Mouse (Mus musculus): ENCODE measurements at regions not wholly inside any gene's neighbourhood (a gene's known extent, or its start where the extent isn't known, plus 50 kb on each side); places are given as distances from the start of the nearest gene placed in this dataset.

- no peaks in the 10 kb centered on the region for H3K4me1 ChIP-seq (replicated peaks; ENCODE audit: control insufficient read depth, insufficient read depth, low read length)
- H3K9ac ChIP-seq (ENCODE audit: low read depth, low read length) = no peak overlapping the region
- 88% methylated on average over 8 of the region's 8 CpGs for whole genome bisulfite sequencing
- H3K9me3 ChIP-seq (ENCODE audit: control insufficient read depth, low read length) = no peaks in the 10 kb centered on the region
- H3K36me3 ChIP-seq (ENCODE audit: control insufficient read depth, insufficient read depth, low read length) = no peaks in the 10 kb centered on the region
- H3K4me3 ChIP-seq (ENCODE audit: low read depth, low read length) = no peak overlapping the region
- H3K27me3 ChIP-seq (replicated peaks; ENCODE audit: control insufficient read depth, insufficient read depth, low read length) = no peaks in the 10 kb centered on the region
- H3K27ac ChIP-seq (ENCODE audit: low read depth, low read length) = no peak overlapping the region
- H3K4me2 ChIP-seq = no peak overlapping the region
- DNase-seq (ENCODE audit: low spot score) (no peak), ATAC-seq (replicated peaks; ENCODE audit: low FRiP score) (no peak)
Measured at GRCm38 (mm10) chr7:36829710-36830109, 131.8 kb downstream of the Tshz3 start.

- no peaks in the 10 kb centered on the region for H3K4me1 ChIP-seq (replicated peaks; ENCODE audit: control insufficient read depth, insufficient read depth, low read length)
- ATAC-seq (replicated peaks; ENCODE audit: low FRiP score) (no peak), DNase-seq (ENCODE audit: low spot score) (no peak)
- H3K36me3 ChIP-seq (ENCODE audit: control insufficient read depth, insufficient read depth, low read length) = no peaks in the 10 kb centered on the region
- no peak overlapping the region for H3K4me2 ChIP-seq
- H3K9ac ChIP-seq (ENCODE audit: low read depth, low read length) = no peak overlapping the region
- no peak overlapping the region for H3K4me3 ChIP-seq (ENCODE audit: low read depth, low read length)
- 62% methylated on average over 2 of the region's 2 CpGs for WGBS
- no peaks in the 10 kb centered on the region for H3K27me3 ChIP-seq (replicated peaks; ENCODE audit: control insufficient read depth, insufficient read depth, low read length)
- H3K27ac ChIP-seq (ENCODE audit: low read depth, low read length) = no peak overlapping the region
- H3K9me3 ChIP-seq (ENCODE audit: control insufficient read depth, low read length) = no peaks in the 10 kb centered on the region
Measured at GRCm38 (mm10) chr7:36830155-36830554, 132.2 kb downstream of the Tshz3 start.

GRCm38 (mm10) chr7:36848279-36848678 lies 150.4 kb downstream of the Tshz3 start:
- Histone ChIP-seq H3K4me1 (replicated peaks; ENCODE audit: control insufficient read depth, insufficient read depth, low read length) (no peaks in the 10 kb centered on the region), H3K4me3 (ENCODE audit: low read depth, low read length) (no peak overlapping the region), H3K27me3 (replicated peaks; ENCODE audit: control insufficient read depth, insufficient read depth, low read length) (no peaks in the 10 kb centered on the region), H3K9me3 (ENCODE audit: control insufficient read depth, low read length) (no peaks in the 10 kb centered on the region), H3K9ac (ENCODE audit: low read depth, low read length) (no peak overlapping the region), H3K27ac (ENCODE audit: low read depth, low read length) (no peak overlapping the region), H3K36me3 (ENCODE audit: control insufficient read depth, insufficient read depth, low read length) (no peaks in the 10 kb centered on the region), H3K4me2 (no peak overlapping the region)
- 70% methylated on average over 2 of the region's 2 CpGs for WGBS
- ATAC-seq (replicated peaks; ENCODE audit: low FRiP score) = no peak
- no peak for DNase-seq (ENCODE audit: low spot score)

DNA sequence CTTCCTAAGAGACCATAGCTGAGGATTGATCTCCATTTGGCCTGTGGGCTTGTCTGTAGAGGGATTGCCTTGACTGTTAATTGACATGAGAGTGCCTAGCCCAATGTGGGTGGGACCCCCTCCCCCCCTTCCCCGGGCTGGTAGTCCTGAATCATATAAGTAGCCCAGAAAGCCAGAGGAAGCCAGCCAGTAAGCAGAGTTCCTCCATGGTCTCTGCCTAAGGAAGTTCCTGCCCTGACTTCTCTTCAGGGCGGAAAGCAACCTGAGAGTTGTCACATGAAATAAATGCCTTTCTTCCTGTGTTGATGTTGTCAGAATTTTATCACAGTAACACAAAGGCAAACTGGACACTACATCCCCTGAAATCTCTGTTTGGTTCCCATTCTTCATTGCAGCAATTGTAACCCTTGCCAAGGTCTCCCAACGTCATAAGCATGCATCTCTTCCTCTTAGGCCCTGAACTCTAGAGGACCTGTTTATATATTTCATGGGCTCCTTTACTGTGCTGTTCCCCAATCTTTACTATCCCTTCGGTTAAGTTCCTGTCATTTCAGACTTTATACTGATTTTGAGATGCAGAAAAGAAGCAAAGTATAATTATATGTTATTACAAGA lies 153.5 kb downstream of the Tshz3 start:
- no peak for DNase-seq (ENCODE audit: low spot score)
- Histone ChIP-seq H3K27me3 (replicated peaks; ENCODE audit: control insufficient read depth, insufficient read depth, low read length) (no peaks in the 10 kb centered on the region), H3K4me1 (replicated peaks; ENCODE audit: control insufficient read depth, insufficient read depth, low read length) (no peaks in the 10 kb centered on the region), H3K27ac (ENCODE audit: low read depth, low read length) (no peak overlapping the region), H3K4me2 (no peak overlapping the region), H3K9ac (ENCODE audit: low read depth, low read length) (no peak overlapping the region), H3K4me3 (ENCODE audit: low read depth, low read length) (no peak overlapping the region), H3K36me3 (ENCODE audit: control insufficient read depth, insufficient read depth, low read length) (no peaks in the 10 kb centered on the region), H3K9me3 (ENCODE audit: control insufficient read depth, low read length) (no peaks in the 10 kb centered on the region)
- WGBS = 61% methylated on average over 4 of the region's 4 CpGs
- ATAC-seq (replicated peaks; ENCODE audit: low FRiP score) = no peak

DNA sequence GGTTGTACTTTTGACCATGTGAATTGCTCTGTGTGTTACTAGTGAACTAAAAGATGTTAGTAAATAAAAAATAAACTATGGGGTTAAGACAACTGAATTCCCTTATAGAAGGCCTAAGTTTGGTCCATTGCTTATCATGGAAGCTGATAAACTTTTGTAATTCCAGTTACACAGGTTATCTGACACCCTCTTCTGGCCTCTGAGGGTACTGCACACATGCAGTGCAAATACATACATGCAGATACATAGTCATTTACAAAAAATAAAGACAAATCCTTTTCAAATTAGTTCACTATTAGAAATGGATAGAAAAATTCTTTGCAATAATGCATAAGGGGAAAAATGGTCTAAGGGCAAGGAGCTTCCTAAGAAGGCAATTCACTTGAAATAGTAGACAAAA lies 156.4 kb downstream of the Tshz3 start:
- Histone ChIP-seq H3K4me2 (no peak overlapping the region), H3K4me3 (ENCODE audit: low read depth, low read length) (no peak overlapping the region), H3K9ac (ENCODE audit: low read depth, low read length) (no peak overlapping the region), H3K36me3 (ENCODE audit: control insufficient read depth, insufficient read depth, low read length) (no peaks in the 10 kb centered on the region), H3K4me1 (replicated peaks; ENCODE audit: control insufficient read depth, insufficient read depth, low read length) (no peaks in the 10 kb centered on the region), H3K27me3 (replicated peaks; ENCODE audit: control insufficient read depth, insufficient read depth, low read length) (no peaks in the 10 kb centered on the region), H3K9me3 (ENCODE audit: control insufficient read depth, low read length) (no peaks in the 10 kb centered on the region), H3K27ac (ENCODE audit: low read depth, low read length) (no peak overlapping the region)
- no peak for DNase-seq (ENCODE audit: low spot score)
- no peak for ATAC-seq (replicated peaks; ENCODE audit: low FRiP score)

DNA sequence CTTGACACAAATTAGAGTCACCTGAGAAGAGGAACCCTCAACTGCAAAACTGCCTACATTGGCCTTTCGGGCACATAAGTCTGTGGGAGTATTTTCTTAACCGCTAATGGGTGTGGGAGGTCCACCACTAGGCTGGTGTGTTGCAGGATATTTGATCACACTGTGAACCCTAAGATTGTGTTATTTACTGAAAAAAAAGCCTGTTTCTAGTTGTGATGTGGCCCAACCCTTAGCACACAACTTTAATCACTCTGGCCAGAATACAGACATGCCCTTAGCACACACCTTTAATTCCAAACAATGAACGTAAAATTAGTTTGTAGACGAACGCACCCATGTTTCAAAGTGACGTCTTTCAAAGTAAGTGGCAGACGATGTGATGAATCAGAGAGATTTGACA lies 161.5 kb downstream of the Tshz3 start:
- Histone ChIP-seq H3K9me3 (ENCODE audit: control insufficient read depth, low read length) (no peaks in the 10 kb centered on the region), H3K27ac (ENCODE audit: low read depth, low read length) (no peak overlapping the region), H3K4me1 (replicated peaks; ENCODE audit: control insufficient read depth, insufficient read depth, low read length) (no peaks in the 10 kb centered on the region), H3K4me2 (no peak overlapping the region), H3K4me3 (ENCODE audit: low read depth, low read length) (no peak overlapping the region), H3K36me3 (ENCODE audit: control insufficient read depth, insufficient read depth, low read length) (no peaks in the 10 kb centered on the region), H3K27me3 (replicated peaks; ENCODE audit: control insufficient read depth, insufficient read depth, low read length) (no peaks in the 10 kb centered on the region), H3K9ac (ENCODE audit: low read depth, low read length) (no peak overlapping the region)
- DNase-seq (ENCODE audit: low spot score) (no peak), ATAC-seq (replicated peaks; ENCODE audit: low FRiP score) (no peak)
- 88% methylated on average over 7 of the region's 7 CpGs for WGBS

DNA sequence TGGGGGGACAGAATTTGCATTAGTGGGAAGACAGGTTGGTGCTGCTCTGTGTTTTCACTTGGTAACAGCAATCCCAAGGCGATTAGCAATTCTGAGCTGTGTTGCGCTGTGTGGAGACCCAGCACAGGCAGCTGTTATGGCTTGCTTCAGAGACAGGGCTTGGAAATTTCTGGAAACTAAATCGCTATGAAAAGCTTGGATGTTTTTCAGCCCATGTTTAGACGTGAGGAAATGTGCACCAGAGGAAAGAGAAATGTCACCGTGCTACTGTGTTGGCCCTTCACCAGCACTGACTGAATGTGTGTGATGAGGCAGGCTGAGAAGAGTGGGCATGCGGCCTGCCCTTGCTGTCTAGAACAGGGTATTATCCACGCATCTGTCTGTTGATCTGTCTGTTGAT lies 164.6 kb downstream of the Tshz3 start:
- Histone ChIP-seq H3K9me3 (ENCODE audit: control insufficient read depth, low read length) (no peaks in the 10 kb centered on the region), H3K27me3 (replicated peaks; ENCODE audit: control insufficient read depth, insufficient read depth, low read length) (no peaks in the 10 kb centered on the region), H3K4me3 (ENCODE audit: low read depth, low read length) (no peak overlapping the region), H3K36me3 (ENCODE audit: control insufficient read depth, insufficient read depth, low read length) (no peaks in the 10 kb centered on the region), H3K27ac (ENCODE audit: low read depth, low read length) (no peak overlapping the region), H3K9ac (ENCODE audit: low read depth, low read length) (no peak overlapping the region), H3K4me1 (replicated peaks; ENCODE audit: control insufficient read depth, insufficient read depth, low read length) (no peaks in the 10 kb centered on the region), H3K4me2 (no peak overlapping the region)
- 84% methylated on average over 7 of the region's 7 CpGs for WGBS
- ATAC-seq (replicated peaks; ENCODE audit: low FRiP score) = no peak
- DNase-seq (ENCODE audit: low spot score) = no peak

DNA sequence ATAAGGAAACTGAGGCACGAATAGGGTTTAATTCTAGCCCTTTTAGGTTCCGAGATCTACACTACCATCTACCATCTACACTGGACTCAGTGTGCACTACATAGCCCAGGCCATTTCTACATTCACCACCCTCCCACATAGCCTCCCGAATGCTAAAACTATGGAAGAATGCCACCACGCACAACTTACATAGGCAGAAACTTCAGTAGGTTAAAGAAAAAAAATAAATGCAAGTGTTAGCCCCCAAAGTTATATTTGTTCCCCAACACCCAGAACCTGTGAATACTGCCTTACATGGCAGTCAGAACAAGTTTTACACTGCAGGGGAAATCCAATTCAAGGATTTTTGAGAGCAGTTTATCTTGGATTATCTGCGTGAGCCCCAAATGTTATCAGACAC lies 165.8 kb downstream of the Tshz3 start:
- ATAC-seq (replicated peaks; ENCODE audit: low FRiP score) (no peak), DNase-seq (ENCODE audit: low spot score) (no peak)
- no peak overlapping the region for H3K9ac ChIP-seq (ENCODE audit: low read depth, low read length)
- no peaks in the 10 kb centered on the region for H3K9me3 ChIP-seq (ENCODE audit: control insufficient read depth, low read length)
- no peak overlapping the region for H3K4me2 ChIP-seq
- no peak overlapping the region for H3K4me3 ChIP-seq (ENCODE audit: low read depth, low read length)
- H3K27me3 ChIP-seq (replicated peaks; ENCODE audit: control insufficient read depth, insufficient read depth, low read length) = no peaks in the 10 kb centered on the region
- 81% methylated on average over 5 of the region's 5 CpGs for WGBS
- no peaks in the 10 kb centered on the region for H3K36me3 ChIP-seq (ENCODE audit: control insufficient read depth, insufficient read depth, low read length)
- H3K4me1 ChIP-seq (replicated peaks; ENCODE audit: control insufficient read depth, insufficient read depth, low read length) = no peaks in the 10 kb centered on the region
- H3K27ac ChIP-seq (ENCODE audit: low read depth, low read length) = no peak overlapping the region

- 65% methylated on average over 4 of the region's 4 CpGs for WGBS
- H3K4me3 ChIP-seq (ENCODE audit: low read depth, low read length) = no peak overlapping the region
- H3K36me3 ChIP-seq (ENCODE audit: control insufficient read depth, insufficient read depth, low read length) = no peaks in the 10 kb centered on the region
Measured at GRCm38 (mm10) chr7:36864675-36865074, 166.8 kb downstream of the Tshz3 start.

More at GRCm38 (mm10) chr7:36864675-36865074, 166.8 kb downstream of the Tshz3 start:
- no peaks in the 10 kb centered on the region for H3K27me3 ChIP-seq (replicated peaks; ENCODE audit: control insufficient read depth, insufficient read depth, low read length)
- no peak overlapping the region for H3K9ac ChIP-seq (ENCODE audit: low read depth, low read length)
- H3K9me3 ChIP-seq (ENCODE audit: control insufficient read depth, low read length) = no peaks in the 10 kb centered on the region
- ATAC-seq (replicated peaks; ENCODE audit: low FRiP score) (no peak), DNase-seq (ENCODE audit: low spot score) (no peak)
- no peak overlapping the region for H3K27ac ChIP-seq (ENCODE audit: low read depth, low read length)
- no peak overlapping the region for H3K4me2 ChIP-seq
- H3K4me1 ChIP-seq (replicated peaks; ENCODE audit: control insufficient read depth, insufficient read depth, low read length) = no peaks in the 10 kb centered on the region

All from liver, embryonic 11.5 days (tissue).